Mouse (Mus musculus) brain, embryonic 14.5 days (tissue): ENCODE results near the gene Zdhhc22.

Experiments
- CTCF ChIP-seq: fragments of 200-500 bp; IDR thresholded peaks from 2 replicates; pipeline ENCODE4 v1.5.1; 2012; ENCODE audit warnings: inconsistent platforms, mild to moderate bottlenecking, moderate library complexity, borderline replicate concordance; ENCODE audit not compliant: insufficient read depth, insufficient read length; ENCODE audit errors: extremely low read depth
- POLR2A ChIP-seq: fragments of 200-500 bp; IDR thresholded peaks from 2 replicates; pipeline ENCODE4 v1.6.1; 2012; ENCODE audit warnings: mild to moderate bottlenecking, inconsistent platforms, borderline replicate concordance; ENCODE audit not compliant: poor library complexity, insufficient read depth, insufficient read length, severe bottlenecking; ENCODE audit errors: extremely low read depth

- no peak for TF ChIP-seq CTCF
- no peak for TF ChIP-seq POLR2A
Measured at GRCm38 (mm10) chr12:87000840-87001176, 10.6 kb upstream of the Zdhhc22 start.
